Mouse (Mus musculus) kidney, postnatal 0 days (tissue): Measurements from ENCODE around the gene Jun. TPM values are rescaled to one million over a fixed set of nuclear protein-coding genes. Genes with fewer than 3 reads are reported as not detected.

ENCODE experiments used
- ATAC-seq: fragments of 200-750 bp; cut with Nextera tagmentation; replicated peaks from 2 replicates; pipeline ENCODE4 v1.8.0; 2017; ENCODE audit warnings: low read depth, moderate number of reproducible peaks, moderate TSS enrichment, moderate library complexity; ENCODE audit not compliant: low FRiP score
- DNase-seq: peaks from one replicate; pipeline ENCODE4 v3.0.0-alpha.2; 2016; ENCODE audit warnings: low spot score
- H3K27ac ChIP-seq: fragments of 300-500 bp; sonication (generic); 2 replicates; pipeline ENCODE4 v1.5.1; 2014; ENCODE audit warnings: mild to moderate bottlenecking
- H3K27me3 ChIP-seq: fragments of 300-500 bp; sonication (generic); 2 replicates; pipeline ENCODE4 v1.6.1; 2014; ENCODE audit warnings: low read length, mixed read lengths; ENCODE audit not compliant: insufficient read depth
- H3K36me3 ChIP-seq: fragments of 300-500 bp; sonication (generic); 2 replicates; pipeline ENCODE4 v1.6.1; 2014; ENCODE audit warnings: low read length, mixed read lengths; ENCODE audit not compliant: insufficient read depth
- H3K4me1 ChIP-seq: fragments of 300-500 bp; sonication (generic); replicated peaks from 2 replicates; pipeline ENCODE4 v1.6.1; 2014; ENCODE audit warnings: antibody characterized with exemption, low read length, mixed read lengths; ENCODE audit not compliant: insufficient read depth
- H3K4me2 ChIP-seq: fragments of 300-500 bp; sonication (generic); 2 replicates; pipeline ENCODE4 v1.6.1; 2014; ENCODE audit warnings: mild to moderate bottlenecking, low read length, moderate library complexity, mixed read lengths
- H3K4me3 ChIP-seq: fragments of 300-500 bp; sonication (generic); replicated peaks from 2 replicates; pipeline ENCODE4 v1.5.1; 2014; ENCODE audit warnings: low read depth, low read length
- H3K9ac ChIP-seq: fragments of 300-500 bp; sonication (generic); 2 replicates; pipeline ENCODE4 v1.6.1; 2014; ENCODE audit warnings: low read depth, low read length
- H3K9me3 ChIP-seq: fragments of 300-500 bp; sonication (generic); replicated peaks from 2 replicates; pipeline ENCODE4 v1.6.1; 2016; ENCODE audit warnings: low read length, inconsistent platforms, mixed read lengths
- CTCF ChIP-seq: IDR thresholded peaks from 2 replicates; pipeline ENCODE4 v1.5.1; 2016; ENCODE audit warnings: antibody characterized with exemption, low read depth, mild to moderate bottlenecking, moderate library complexity
- WGBS: fragments of 180-500 bp; shearing (Covaris S2); extraction: QIAGEN DNeasy Blood & Tissue Kit; methylation state at CpG from one replicate; pipeline ENCODE4 v1.1.7; 2014; 5-methylcytosine and 5-hydroxymethylcytosine counted together
- polyA plus RNA-seq: library from polyadenylated mRNA; unstranded; fragments of >200 nt; fragmentation: Nextera tagmentation; extraction: Ambion mirVana; gene quantifications from 2 replicates; pipeline ENCODE4 v1.2.1, GENCODE M21; 2015

Gene Jun
- polyA plus RNA-seq, 1 experiment from 2014 or later = 55.1 TPM

DNA sequence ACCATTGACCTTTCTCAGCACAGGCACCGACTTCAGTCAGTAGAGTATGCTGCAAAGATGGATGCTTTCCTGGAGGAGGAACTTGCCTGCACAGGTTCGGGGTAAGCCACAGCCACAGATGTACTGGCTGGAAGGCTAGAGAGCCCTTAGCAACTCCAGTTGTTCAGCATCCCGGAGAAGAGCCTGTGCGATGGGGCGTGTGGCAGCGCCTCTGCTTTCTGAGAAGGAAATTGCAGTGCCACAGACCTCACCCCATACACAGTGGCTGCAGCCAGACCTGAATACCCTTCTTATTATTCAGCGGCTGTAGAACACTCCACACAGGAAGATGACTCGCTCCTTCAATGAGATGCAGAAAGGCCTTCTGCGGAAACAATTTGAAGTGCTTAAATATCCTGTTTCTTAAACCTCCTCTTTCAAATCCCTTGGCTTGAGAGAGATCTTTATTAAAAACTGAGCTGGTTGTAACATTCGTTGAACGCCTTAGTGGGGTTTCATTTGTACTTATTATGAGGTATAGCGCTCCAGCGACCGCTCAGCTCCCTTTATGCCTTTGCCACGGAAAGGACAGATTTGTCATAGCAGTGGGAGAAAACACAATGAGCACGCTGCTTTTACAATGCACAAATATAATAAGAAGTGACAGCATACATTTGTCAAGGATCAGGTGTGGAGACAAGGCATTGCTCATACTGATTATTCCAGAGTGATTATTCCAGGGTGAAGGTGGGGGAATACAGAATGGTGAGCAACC lies 26.0 kb downstream of the Jun start:
- Histone ChIP-seq H3K4me3 (no peak overlapping the region), H3K27me3 (no peaks in the 10 kb centered on the region), H3K9ac (no peak overlapping the region), H3K4me1 (no peaks in the 10 kb centered on the region), H3K4me2 (no peak overlapping the region), H3K9me3 (no peaks in the 10 kb centered on the region), H3K36me3 (no peaks in the 10 kb centered on the region), H3K27ac (no peak overlapping the region)
- ATAC-seq (no peak), DNase-seq (no peak)
- no peak for TF ChIP-seq CTCF
- 74% methylated on average over 16 of the region's 16 CpGs for WGBS

- Histone ChIP-seq H3K9me3 (no peaks in the 10 kb centered on the region), H3K4me1 (no peaks in the 10 kb centered on the region), H3K27me3 (no peaks in the 10 kb centered on the region), H3K4me3 (no peak overlapping the region), H3K36me3 (no peaks in the 10 kb centered on the region), H3K4me2 (no peak overlapping the region), H3K27ac (no peak overlapping the region), H3K9ac (no peak overlapping the region)
- ATAC-seq (no peak), DNase-seq (no peak)
- no peak for TF ChIP-seq CTCF
- WGBS = 66% methylated on average over 12 of the region's 12 CpGs
Measured at GRCm38 (mm10) chr4:95023350-95023953, 28.6 kb downstream of the Jun start.

DNA sequence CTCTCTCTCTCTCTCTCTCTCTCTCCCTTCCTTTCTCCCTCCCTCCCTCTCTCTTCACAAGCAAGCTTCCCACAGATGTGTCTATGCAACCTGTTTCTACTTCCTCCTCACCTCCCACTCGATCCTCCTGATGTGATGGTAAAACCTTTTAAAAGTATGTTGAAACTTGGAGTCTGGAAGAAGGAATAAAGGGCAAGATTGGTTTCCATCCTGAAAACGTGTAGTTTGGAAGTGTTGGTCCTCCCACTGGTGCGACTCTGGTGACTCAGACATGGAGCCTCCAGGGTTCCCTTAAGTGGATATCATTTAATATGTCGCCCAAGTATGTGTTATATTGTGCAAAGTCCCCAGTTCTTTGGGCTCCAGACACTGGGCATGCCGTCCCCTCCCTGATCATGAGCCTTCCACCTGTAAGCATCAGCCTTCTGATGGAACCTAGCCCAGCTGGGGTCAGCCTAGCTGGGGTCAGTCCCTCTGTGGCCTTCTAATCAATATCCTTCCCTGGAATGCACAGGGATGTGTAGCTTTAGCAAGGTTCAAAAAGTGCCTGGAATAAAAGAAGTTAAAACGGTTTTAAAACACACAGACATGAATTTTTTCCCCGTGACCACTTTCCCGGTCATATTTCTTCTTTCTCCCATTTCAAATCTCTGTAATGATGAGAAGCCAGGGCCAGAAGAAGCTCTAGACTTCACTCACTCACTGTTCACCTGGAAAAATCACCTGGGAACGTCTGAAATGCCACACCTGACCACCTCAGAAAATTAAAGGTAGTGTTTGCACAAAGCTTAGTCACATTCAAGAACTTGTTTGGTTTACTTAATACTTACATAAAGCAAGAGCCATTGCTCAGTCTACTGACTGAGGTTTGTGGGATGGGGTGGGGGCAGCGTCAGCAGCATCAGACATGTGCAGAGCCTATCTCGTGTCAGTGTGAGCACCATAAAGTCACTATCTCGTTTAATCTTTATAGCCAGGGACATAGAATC lies 30.1 kb downstream of the Jun start:
- Histone ChIP-seq H3K27me3 (no peaks in the 10 kb centered on the region), H3K27ac (no peak overlapping the region), H3K36me3 (no peaks in the 10 kb centered on the region), H3K4me1 (no peaks in the 10 kb centered on the region), H3K4me2 (no peak overlapping the region), H3K9ac (no peak overlapping the region), H3K9me3 (no peaks in the 10 kb centered on the region), H3K4me3 (no peak overlapping the region)
- no peak for DNase-seq
- 76% methylated on average over 12 of the region's 12 CpGs for WGBS
- ATAC-seq = no peak
- no peak for TF ChIP-seq CTCF

GRCm38 (mm10) chr4:95020201-95020600 lies 31.8 kb downstream of the Jun start:
- H3K9ac ChIP-seq = no peak overlapping the region
- H3K9me3 ChIP-seq = no peaks in the 10 kb centered on the region
- WGBS = 63% methylated on average over 2 of the region's 2 CpGs
- no peaks in the 10 kb centered on the region for H3K4me1 ChIP-seq
- no peak overlapping the region for H3K27ac ChIP-seq
- ATAC-seq (no peak), DNase-seq (no peak)
- no peaks in the 10 kb centered on the region for H3K36me3 ChIP-seq
- TF ChIP-seq CTCF = no peak
- no peak overlapping the region for H3K4me3 ChIP-seq
- no peak overlapping the region for H3K4me2 ChIP-seq
- no peaks in the 10 kb centered on the region for H3K27me3 ChIP-seq

GRCm38 (mm10) chr4:95018221-95018620 lies 33.8 kb downstream of the Jun start:
- 41% methylated on average over 7 of the region's 7 CpGs for WGBS
- DNase-seq (no peak), ATAC-seq (no peak)
- H3K4me3 ChIP-seq = no peak overlapping the region
- no peaks in the 10 kb centered on the region for H3K27me3 ChIP-seq
- no peaks in the 10 kb centered on the region for H3K9me3 ChIP-seq
- TF ChIP-seq CTCF = no peak
- H3K36me3 ChIP-seq = no peaks in the 10 kb centered on the region
- no peak overlapping the region for H3K27ac ChIP-seq
- no peak overlapping the region for H3K4me2 ChIP-seq
- no peak overlapping the region for H3K9ac ChIP-seq
- no peaks in the 10 kb centered on the region for H3K4me1 ChIP-seq

- WGBS = 70% methylated on average over 1 of the region's 1 CpGs
- DNase-seq (no peak), ATAC-seq (no peak)
- Histone ChIP-seq H3K36me3 (no peaks in the 10 kb centered on the region), H3K9me3 (no peaks in the 10 kb centered on the region), H3K27me3 (no peaks in the 10 kb centered on the region), H3K4me2 (no peak overlapping the region), H3K27ac (no peak overlapping the region), H3K4me3 (no peak overlapping the region), H3K9ac (no peak overlapping the region), H3K4me1 (no peaks in the 10 kb centered on the region)
- no peak for TF ChIP-seq CTCF
Measured at GRCm38 (mm10) chr4:95012706-95013105, 39.3 kb downstream of the Jun start.
